Mouse (Mus musculus) G1E-ER4 (cell line): Measurements from ENCODE around the gene Lrp4. TPM values are rescaled to one million over a fixed set of nuclear protein-coding genes. Genes with fewer than 3 reads are reported as not detected.

ENCODE experiments used
- GATA1 ChIP-seq: IDR thresholded peaks from one replicate; pipeline ENCODE4 v1.8.0; 2012; ENCODE audit warnings: low read length, inconsistent platforms
- polyA plus RNA-seq: library from polyadenylated mRNA; stranded (reverse); fragments of >175 nt; gene quantifications from 2 replicates; pipeline ENCODE4 v1.2.3, GENCODE M21; 2012

The Lrp4 gene
- polyA plus RNA-seq, 1 experiment, result not detected

DNA sequence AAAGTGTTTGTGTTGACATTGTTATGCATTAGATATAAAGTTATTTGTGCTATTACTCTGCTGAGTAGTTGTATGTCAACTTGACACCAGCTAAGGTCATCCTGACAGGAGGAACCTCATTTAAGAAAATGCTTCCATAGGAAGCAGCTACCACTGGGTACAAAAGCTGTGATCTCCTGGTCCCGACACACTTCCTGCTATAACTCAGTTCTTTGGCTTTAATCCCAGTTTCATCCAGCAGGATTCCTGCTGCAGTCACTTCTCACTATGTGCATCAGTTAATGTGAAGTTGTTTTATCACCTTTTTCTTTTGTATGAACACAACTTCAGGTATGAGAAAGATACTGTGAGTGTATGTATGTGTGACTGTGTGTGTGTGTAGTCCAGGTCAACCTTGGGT lies 15.1 kb upstream of the Lrp4 start:
- TF ChIP-seq GATA1, result no peak

DNA sequence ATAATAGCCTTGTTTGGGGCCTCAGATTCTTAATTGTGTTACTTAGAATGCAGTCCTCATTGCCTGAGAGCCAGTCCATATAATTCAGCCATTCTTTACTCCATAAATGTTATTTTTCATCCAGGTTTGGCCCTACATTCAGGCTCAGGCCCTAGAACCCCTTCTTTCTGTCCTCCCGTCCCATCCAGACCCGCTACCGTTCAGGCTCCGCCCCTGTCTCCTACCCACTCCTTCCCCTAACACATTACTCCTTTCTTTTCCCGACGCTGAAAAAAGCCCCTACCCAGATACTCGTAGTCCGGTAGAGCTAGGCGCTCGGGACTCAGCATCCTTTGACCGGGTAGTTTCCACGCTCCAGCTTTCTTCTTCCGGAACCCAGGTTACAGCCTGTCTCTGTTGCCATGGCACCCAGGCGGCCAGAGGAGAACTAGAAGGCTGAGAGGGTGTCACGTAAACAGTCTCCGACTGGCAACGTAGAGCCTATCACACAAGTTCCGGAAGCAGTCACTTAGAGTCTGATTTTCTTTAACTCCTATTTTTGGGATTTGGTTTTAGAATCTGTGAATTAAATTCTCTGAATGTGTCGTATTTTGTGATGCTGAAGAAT lies 12.9 kb upstream of the Lrp4 start, which contains the start of gene 1110051M20Rik:
Gene 1110051M20Rik, minus strand, starts transcription at position 419 of the 607 bp plus-strand sequence.
- no peak for TF ChIP-seq GATA1

DNA sequence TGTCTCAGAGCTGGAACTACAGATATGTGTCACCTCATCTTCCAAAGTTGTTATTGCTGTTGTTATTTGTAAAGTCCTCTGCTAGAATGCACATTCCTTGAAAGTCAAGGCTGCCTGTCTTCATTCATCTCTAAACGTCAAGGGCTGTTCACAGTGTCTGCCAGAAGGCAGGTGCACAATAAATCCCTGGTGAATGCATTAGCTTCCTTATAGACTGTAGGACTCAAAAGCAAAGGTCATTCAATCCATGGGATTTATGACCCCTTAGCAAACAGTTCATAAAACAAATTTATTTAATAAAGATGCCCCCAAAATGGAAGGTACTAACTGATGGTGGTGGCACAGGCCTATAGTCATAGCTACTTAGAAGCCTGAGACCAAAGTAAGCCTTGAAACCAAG lies 7.6 kb upstream of the Lrp4 start:
- no peak for TF ChIP-seq GATA1

DNA sequence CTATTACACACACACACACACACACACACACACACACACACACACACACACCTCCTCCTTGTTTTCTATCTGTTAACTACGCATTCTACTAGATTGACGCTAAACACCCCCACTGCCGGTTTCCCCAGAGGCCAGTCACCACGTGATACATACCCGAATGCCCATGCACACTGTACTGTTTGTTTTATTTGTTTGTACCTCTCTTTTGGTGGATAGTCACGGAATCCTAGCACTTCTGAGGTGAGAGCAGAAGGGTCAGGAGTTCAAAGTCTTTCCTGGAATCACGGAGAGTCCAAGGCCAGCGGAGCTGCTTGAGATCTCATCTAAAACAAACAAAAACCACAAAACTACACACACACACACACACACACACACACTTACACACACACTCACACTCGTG lies 7.0 kb upstream of the Lrp4 start:
- no peak for TF ChIP-seq GATA1

DNA sequence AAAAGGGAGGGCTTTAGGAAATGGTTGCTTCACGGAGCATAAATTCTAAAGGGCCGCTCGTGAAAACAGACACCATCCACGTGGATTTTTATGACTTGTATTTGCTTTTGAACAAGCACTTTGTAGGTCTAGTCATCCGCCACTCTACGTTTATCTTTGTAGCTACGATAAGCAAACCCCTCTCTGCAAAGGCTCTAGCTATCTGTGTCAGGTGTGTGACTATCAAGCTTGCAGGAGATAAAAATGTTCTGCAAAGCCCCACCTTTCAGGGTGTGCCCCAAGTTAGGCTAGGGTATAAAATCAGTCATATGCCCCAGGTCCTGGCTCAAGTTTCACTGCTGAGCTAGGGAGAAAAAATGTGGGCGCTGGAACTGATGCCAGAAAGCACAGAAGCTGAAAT lies 4.7 kb upstream of the Lrp4 start:
- TF ChIP-seq GATA1, result no peak

DNA sequence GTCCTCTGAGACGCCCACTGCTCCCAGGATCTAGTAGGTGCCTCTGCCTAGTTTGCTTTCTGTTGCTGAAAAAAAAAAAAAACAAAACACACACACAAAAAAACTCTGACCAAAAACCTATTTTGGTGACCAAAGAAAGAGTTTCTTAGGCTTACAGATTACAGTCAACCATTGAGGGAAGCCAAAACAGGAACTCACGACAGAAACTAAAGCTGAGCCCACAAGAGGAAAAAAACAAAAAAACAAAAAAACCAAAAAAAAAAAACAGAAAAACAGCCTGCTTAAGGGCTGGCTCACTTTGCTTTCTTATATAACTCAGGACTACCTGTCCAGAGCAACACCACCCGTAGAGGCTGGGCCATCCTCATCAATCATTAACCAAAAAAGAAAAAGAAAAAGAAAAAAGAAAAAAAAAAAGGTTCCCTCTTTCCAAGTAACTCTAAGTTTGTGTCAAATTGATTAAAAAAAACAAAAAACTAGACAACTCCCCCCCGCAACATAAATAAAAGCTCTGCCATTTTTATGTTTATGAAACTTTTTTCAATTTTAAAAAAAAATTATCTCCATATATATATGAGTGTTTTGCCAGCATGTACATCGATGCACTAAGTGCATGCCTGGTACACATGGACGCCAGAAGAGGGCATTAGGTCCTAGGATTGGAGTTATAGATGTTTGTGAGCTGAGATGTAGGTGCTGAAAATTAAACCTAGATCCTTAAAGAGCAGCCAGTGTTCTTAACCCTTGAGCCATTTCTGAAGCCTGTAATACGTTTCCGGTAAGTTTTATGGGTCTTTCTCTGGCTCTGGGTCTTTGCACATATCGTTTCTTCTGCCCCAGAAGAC lies 3.9 kb upstream of the Lrp4 start:
- no peak for TF ChIP-seq GATA1

DNA sequence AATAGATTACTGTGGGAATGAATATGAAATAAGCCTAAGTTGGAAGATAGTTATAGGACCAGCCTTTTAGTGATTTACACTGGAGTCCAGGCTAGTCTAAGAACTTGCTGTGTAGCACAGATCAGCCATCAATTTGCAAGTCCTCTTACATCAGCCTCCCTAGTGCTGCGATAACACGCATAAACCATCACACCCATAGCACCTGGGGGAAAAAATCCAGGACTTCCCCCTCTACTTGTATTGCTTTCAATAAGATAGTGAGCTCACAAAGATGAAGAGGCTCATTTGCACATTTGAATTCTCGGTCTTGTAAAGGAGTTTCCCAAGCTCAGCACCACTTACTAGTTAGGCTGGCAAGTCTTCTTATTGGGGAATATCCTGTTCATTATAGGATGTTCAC lies 2.9 kb upstream of the Lrp4 start:
- no peak for TF ChIP-seq GATA1

DNA sequence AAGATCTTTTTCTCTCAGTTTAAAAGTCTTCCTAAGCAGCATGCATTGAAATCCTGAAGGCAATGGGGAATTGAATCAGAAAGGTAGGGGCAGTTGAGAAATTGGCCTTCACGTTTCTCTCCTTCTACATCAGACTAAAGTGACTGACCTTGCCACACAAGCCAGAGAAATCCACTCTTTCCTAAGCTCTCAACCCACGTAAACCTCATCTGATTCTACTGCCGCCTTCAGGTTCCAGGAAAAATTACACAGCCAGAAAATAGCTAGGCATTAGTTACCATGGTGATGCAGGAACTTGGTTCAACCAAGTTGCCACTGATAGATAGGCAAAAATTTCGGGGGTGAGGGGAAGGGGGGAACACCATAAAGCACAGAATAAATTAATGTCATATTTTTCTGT lies 1.5 kb upstream of the Lrp4 start:
- no peak for TF ChIP-seq GATA1

DNA sequence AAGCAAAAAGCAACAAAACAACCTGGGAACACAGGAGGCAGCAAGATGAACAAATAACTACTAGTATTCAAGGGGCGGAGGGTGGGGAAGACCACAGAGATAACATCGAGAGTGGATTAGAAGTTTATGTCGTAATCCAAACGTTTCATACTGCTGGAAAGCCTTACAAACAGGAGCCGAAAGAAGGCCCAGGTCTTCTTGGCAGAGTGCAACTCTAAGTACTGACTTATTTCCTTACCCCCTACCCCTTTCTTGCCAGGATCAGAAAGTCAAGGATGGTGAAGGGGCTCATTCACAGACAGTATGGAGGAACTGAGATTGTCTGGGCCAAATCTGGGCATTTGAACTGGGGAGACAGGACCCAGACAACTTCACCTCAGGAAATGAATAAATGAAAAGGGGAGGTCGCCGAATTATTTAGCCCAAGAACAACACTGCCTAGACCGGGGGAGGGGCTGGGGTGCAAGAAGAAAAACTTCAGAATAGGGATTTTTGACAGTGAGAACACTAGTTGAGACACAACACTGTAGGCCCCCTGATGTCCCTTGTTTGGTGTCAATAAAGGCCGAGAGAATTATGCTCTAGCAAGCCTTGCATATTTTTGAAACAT lies 715 bp upstream of the Lrp4 start:
- TF ChIP-seq GATA1, result no peak

DNA sequence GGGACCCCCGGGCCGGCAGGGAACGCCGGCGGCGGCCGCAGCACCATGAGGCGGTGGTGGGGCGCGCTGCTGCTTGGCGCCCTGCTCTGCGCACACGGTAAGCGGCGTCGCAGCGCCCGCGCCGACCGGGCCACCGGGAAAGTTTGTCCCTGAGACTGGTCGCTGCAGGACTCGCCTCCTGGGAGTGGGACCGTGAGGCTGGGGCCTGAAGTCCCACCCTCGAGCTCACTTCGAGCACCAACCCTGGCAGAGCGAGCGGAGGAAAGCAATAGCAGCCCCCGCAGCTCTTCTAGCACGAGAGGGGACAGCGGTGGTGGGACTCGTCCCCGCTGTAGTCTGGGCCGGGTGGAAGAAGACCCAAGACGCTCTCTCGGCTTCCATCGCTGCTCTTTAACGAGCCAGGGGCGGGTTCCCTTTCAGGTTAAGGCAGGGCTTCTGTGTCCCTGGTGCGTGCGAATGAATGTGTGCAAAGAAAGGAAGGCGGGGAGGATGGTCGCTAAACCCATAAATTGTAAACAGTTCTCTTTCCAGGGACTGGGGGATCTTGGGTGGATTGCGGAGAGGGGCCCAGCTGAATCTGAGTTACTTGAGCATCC lies 443 bp downstream of the Lrp4 start:
- TF ChIP-seq GATA1, result no peak

DNA sequence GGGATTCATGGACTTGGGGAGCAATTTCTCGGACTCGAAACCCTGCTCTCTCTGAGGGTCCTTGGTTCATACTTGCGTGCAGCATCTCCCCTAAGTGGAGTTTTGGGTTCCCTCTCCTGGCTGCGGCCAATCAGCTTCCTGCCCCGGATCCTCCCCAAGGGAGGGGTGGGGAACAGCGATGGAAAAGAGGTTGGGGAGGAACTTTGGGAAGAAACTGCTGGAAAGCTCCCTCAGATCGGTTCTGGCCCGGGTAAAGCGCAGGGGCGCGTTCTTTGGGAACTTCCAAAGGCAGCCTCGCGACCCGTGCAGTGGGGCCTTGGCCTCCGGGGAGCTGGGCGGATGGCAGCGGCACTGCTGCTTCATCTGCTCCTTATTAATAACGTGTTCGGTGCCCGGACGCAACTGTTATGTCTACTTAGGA lies 951 bp downstream of the Lrp4 start:
- TF ChIP-seq GATA1, result no peak

DNA sequence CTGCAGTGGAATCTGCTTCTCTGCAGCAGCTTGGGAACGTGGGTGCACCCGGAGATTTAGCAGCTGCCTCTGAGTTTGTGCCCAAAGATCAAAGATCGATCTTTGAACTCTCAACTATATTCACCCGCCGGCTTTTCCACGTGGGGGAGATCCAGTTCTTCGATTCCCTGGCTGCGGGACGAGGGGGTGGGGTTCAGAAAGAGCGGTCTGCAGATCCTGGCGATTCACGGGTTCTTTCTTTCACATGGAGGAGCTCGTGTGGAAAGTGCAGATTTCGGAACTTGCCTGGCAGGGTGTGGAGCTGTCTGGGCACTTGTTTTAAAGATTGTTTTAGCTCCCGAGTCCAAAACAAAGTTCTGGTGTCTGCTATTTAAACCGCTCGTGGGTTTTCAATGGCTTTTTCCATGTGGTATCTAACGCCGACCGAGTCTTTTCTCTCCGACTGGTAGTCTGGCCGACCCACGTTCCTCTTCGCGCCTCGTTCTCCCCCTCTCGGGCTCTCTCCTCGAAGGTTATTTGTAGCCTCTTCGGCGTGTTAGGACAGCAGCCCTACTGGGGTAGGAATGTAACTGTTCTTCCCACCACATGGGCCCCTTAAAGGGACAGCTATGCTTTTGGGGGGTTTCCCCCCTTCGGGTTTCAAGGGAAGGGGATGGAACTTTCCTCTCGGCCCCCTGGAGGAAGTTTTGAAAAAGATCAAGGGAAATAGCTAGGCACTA lies 1.5 kb downstream of the Lrp4 start:
- no peak for TF ChIP-seq GATA1

DNA sequence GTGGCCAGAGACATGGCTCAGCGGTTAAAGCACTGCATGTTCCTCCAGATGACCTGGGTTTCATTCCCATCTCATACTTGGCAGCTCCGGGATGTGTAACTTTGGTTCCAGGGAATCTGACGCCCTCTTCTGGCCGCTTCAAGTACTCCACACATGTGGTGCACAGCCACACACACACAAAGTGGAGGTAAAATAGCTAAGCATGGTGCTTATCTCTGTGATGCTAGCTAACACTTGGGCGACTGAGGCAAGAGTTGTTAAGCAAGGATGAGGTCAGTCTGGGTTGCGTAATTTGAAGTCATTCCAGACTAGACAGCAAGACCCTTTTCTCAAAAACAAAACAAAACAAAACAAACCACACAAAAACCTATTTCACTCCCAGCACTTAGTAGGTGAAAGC lies 2.8 kb downstream of the Lrp4 start:
- no peak for TF ChIP-seq GATA1

DNA sequence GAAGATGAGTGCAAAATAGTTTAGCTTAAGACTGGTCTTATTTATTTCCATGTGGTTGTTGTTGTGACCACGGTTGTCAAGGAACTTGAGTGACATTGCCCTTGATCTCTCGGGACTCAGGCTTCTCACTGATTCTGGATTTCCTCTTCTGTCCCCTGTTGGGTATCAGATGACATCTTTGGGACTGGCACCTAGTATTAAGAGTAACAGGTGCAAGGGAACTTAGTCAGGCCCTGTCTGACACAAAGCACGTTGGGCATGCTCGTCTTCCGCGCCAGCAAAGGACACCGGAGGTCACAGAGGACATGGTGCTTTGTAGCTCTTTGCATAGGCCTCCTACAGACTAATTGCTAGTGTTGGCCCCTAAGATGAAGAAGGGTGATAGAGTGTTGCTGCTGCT lies 3.5 kb downstream of the Lrp4 start:
- no peak for TF ChIP-seq GATA1

DNA sequence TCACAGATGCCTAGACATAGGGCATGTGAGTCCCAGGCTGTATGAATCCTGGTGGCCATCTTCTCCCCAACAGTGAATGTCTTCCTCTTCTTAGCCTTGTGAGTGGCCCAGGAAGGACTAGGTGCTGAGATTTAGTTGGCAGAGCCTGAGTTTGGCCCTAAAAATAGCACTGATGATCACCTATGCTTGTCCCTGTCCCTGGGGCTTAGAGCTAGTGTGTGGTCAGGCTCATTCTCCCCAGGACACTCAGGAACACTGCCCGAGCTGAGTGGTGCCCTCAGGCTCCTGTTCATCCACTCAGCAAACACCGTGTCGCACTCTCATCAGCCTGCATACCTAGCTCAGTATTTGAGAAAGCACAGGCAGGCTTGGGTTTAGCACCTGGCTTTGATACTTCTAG lies 4.0 kb downstream of the Lrp4 start:
- no peak for TF ChIP-seq GATA1

DNA sequence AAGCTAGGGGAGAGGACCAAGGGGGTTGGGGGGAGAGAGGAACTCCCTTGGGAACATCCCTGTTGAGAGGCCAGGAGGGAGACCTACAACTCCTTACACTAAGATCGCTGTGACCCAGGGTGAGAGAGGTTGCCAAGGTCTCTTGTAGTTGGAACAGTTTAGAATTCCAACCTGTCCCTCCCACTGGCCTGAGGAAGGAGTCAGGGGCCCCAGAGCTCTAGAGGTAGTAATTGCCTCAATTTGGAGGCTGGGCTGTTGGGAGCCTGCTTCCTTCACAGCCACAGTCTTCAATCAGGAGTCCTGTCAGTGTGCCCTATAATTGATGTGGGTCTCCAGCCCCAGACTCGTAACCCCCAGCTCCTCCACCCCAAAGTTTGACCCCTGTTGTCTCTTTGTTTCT lies 4.9 kb downstream of the Lrp4 start:
- no peak for TF ChIP-seq GATA1
